Mouse (Mus musculus) thymus, adult 2 months (tissue): ENCODE measurements at regions not wholly inside any gene's neighbourhood (a gene's known extent, or its start where the extent isn't known, plus 50 kb on each side); places are given as distances from the start of the nearest gene placed in this dataset.

Experiments used
- CTCF ChIP-seq: fragments of 200-500 bp; IDR thresholded peaks from 2 replicates; pipeline ENCODE4 v1.5.1; 2012; ENCODE audit warnings: mild to moderate bottlenecking, control low read depth, low read length, moderate library complexity, borderline replicate concordance; ENCODE audit not compliant: control insufficient read depth, poor library complexity, insufficient read depth; ENCODE audit errors: extremely low read depth
- POLR2A ChIP-seq: fragments of 200-500 bp; IDR thresholded peaks from 2 replicates; pipeline ENCODE4 v1.6.1; 2012; ENCODE audit warnings: mild to moderate bottlenecking, low read length, control low read depth, moderate library complexity; ENCODE audit not compliant: control insufficient read depth, poor library complexity, insufficient read depth; ENCODE audit errors: extremely low read depth

DNA sequence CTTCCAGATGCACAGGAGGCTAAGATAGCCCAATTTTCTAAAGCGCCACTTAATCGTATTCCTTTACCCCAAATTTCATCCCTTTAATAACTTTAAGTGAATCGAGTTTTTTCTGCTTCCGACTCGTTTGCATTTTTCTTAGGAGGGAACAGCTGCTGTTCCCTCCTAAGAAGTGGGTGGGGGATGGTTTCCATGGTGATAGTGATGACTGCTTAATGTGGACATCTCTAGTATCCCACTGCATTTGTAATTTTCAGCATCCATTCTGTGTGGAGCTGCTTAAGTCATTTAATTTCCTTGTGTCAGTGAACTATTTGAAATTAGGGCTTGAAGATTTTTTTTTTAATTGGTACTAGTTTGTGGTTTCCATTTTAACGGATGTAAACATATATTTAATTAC is 567.8 kb upstream of the Adgra3 start:
- TF ChIP-seq POLR2A (no peak), CTCF (no peak)
